In the genomic region with DNA sequence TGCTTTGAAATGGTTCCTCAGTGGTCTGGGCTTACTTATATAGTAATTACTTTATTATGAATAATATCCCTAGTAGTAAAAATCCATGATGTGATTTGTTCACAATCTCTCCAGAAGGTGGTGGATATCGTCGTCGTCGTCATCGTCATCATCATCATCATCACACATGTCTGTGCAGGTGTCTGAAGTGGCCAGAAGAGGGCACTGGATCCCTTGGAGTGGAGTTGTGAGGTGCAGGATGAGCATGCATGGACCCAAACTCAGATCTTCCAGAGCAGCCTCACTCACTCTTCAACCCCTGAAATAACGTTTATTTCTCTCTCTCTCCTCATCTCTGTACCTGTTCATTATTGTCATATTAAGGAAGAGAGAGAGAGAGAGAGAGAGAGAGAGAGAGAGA, we compare ENCODE assay signal across 9 mouse cellular contexts. TPM values are rescaled to one million over a fixed set of nuclear protein-coding genes. Genes with fewer than 3 reads are reported as not detected.
DNase-seq lines count a peak whose midpoint lies in the region; ATAC-seq lines count a peak whose summit lies in the region.
"Had no signal": no experiment of that assay in that cellular context is flagged by ENCODE, and none has a peak within 500 bp of the region (broad histone marks: within the 10 kb centered on the region; RNA-seq: fewer than 3 reads in every experiment).

No protein-coding gene starts in this region.

- intact Hi-C loops in left cerebral cortex, postnatal 10 days (cut with DNase I) = loop anchor here (5.0 to 10.0 kb wide), 2 partner anchors 112 to 485 kb away; no protein-coding TSS in a partner anchor

- no peak overlapping the region for H3K4me2 ChIP-seq in hindbrain, embryonic 12.5 days (replicated peaks)

- H3K27ac ChIP-seq in hindbrain, embryonic 12.5 days = no peak overlapping the region

- 0 out of 2 replicates have a peak, but pooled peaks have one; percentile 52 for ATAC-seq in hindbrain, embryonic 12.5 days (ENCODE audit: low FRiP score)

- H3K4me3 ChIP-seq in hindbrain, embryonic 12.5 days = no peak overlapping the region

- no peaks in the 10 kb centered on the region for H3K27me3 ChIP-seq in hindbrain, embryonic 12.5 days

- no peaks in the 10 kb centered on the region for H3K36me3 ChIP-seq in hindbrain, embryonic 12.5 days

- H3K9me3 ChIP-seq in hindbrain, embryonic 12.5 days (replicated peaks) = no peaks in the 10 kb centered on the region

- no peaks in the 10 kb centered on the region for H3K4me1 ChIP-seq in hindbrain, embryonic 12.5 days

- peak; percentile 13 for DNase-seq in urinary bladder, postnatal 25 days (ENCODE audit: low spot score)
- DNase-seq in urinary bladder, adult 18-20 months (ENCODE audit: low spot score in 2 of 2) = no peak
- DNase-seq in embryo, embryonic 10.5 days (ENCODE audit: low spot score) = peak; percentile 66
- peak; percentile 20 to 49 for DNase-seq in left cerebral cortex, postnatal 10 days (ENCODE audit: extremely low spot score in 1 of 2, low spot score in 2 of 2)
- DNase-seq in naive thymus-derived CD4-positive, alpha-beta T cell, adult 2 months (ENCODE audit: low read depth) = peak; percentile 20
- peak; percentile 49 for DNase-seq in thymus, postnatal 4 days
- DNase-seq in heart, adult 9 months (ENCODE audit: low spot score in 2 of 2) = no peak

- H3K9ac ChIP-seq in hindbrain, embryonic 12.5 days = no peak overlapping the region

- 21% methylated on average over 6 of the region's 6 CpGs for WGBS in hindbrain, embryonic 12.5 days

RNA-seq across cellular contexts. Expression of gene Olfr1357, which starts 14.4 kb away (rescaled TPM):
- polyA plus RNA-seq in hindbrain, embryonic 12.5 days (2016; fragmentation: Nextera tagmentation; extraction: Ambion mirVana) = not detected in 2 replicates
- not detected for total RNA-seq in left cerebral cortex, postnatal 10 days (2021)
- total RNA-seq: gastrocnemius, postnatal 4 days had no signal

RNA-seq across cellular contexts. Expression of gene Syde1, which starts 40.5 kb away (rescaled TPM):
- polyA plus RNA-seq in hindbrain, embryonic 12.5 days (2016; fragmentation: Nextera tagmentation; extraction: Ambion mirVana) = 9.2 and 10.8 TPM in 2 replicates
- total RNA-seq in left cerebral cortex, postnatal 10 days (2021) = 1 to 10 TPM; 3.9 TPM

RNA-seq across cellular contexts. Expression of gene Ilvbl, which starts 58.2 kb away (rescaled TPM):
- polyA plus RNA-seq in hindbrain, embryonic 12.5 days (2016; fragmentation: Nextera tagmentation; extraction: Ambion mirVana) = 45.0 and 51.6 TPM in 2 replicates
- 10 to 100 TPM; 19.2 to 21.9 TPM for total RNA-seq in left cerebral cortex, postnatal 10 days (2021)

Comparison
In these comparisons a context has a peak if more than half of its experiments do, and no peak if none do; other contexts are left out.
1. DNase-seq: peak in urinary bladder, postnatal 25 days (single experiment), embryo, embryonic 10.5 days (single experiment), left cerebral cortex, postnatal 10 days (2 of 2), naive thymus-derived CD4-positive, alpha-beta T cell, adult 2 months (single experiment) and thymus, postnatal 4 days (single experiment); none in urinary bladder, adult 18-20 months (0 of 2) and heart, adult 9 months (0 of 2).